Mouse (Mus musculus): ENCODE measurements around the gene Anapc7. TPM values are rescaled to one million over a fixed set of nuclear protein-coding genes. Genes with fewer than 3 reads are reported as not detected.

Gene Anapc7
- polyA plus RNA-seq, 1 experiment from 2014 or later: 27.1 TPM

GRCm38 (mm10) chr5:122391178-122391785 is 30.2 kb upstream of the Anapc7 start:
- no peak overlapping the region; the same call in 1 of the 2 replicates for H3K4me2 ChIP-seq (replicated peaks; ENCODE audit: low read depth, low read length)
- H3K4me1 ChIP-seq (replicated peaks; ENCODE audit: control insufficient read depth, insufficient read depth, low read length): peaks cover 4% of the 10 kb centered on the region; the same call in 1 of the 2 replicates
- ATAC-seq (ENCODE audit: low FRiP score) (peak; percentile 45; the same call in 1 of the 2 replicates), DNase-seq (ENCODE audit: low spot score) (no peak)
- H3K27me3 ChIP-seq (ENCODE audit: control insufficient read depth, insufficient read depth, low read length): no peaks in the 10 kb centered on the region
- H3K9ac ChIP-seq (ENCODE audit: low read depth, low read length): no peak overlapping the region; the same call in 1 of the 2 replicates
- no peak overlapping the region for H3K27ac ChIP-seq (ENCODE audit: low read depth, low read length)
- 52% methylated on average over 15 of the region's 16 CpGs for WGBS
- no peaks in the 10 kb centered on the region for H3K36me3 ChIP-seq (ENCODE audit: control insufficient read depth, insufficient read depth, low read length)
- peak overlapping the region; percentile 83 for H3K4me3 ChIP-seq (ENCODE audit: low read depth, low read length)
- no peaks in the 10 kb centered on the region for H3K9me3 ChIP-seq (ENCODE audit: control insufficient read depth, low read length)

- DNase-seq (ENCODE audit: low spot score): peak; percentile 96
- Histone ChIP-seq H3K27ac (ENCODE audit: low read depth, low read length) (no peak within 1 kb of the TSS), H3K9ac (ENCODE audit: low read depth, low read length) (peak within 1 kb of the TSS; percentile 86), H3K4me1 (replicated peaks; ENCODE audit: control insufficient read depth, insufficient read depth, low read length) (peaks cover 4% of the 10 kb centered on the region; the same call in 1 of the 2 replicates), H3K4me2 (replicated peaks; ENCODE audit: low read depth, low read length) (peak within 1 kb of the TSS; percentile 91), H3K4me3 (ENCODE audit: low read depth, low read length) (peak within 1 kb of the TSS; percentile 83), H3K36me3 (ENCODE audit: control insufficient read depth, insufficient read depth, low read length) (no peaks in the 10 kb centered on the region), H3K27me3 (ENCODE audit: control insufficient read depth, insufficient read depth, low read length) (no peaks in the 10 kb centered on the region), H3K9me3 (ENCODE audit: control insufficient read depth, low read length) (no peaks in the 10 kb centered on the region)
- ATAC-seq (ENCODE audit: low FRiP score): peak; percentile 80
- WGBS: under 1% methylated on average over 39 of the region's 39 CpGs
Observed at GRCm38 (mm10) chr5:122391786-122392180, 29.7 kb upstream of the Anapc7 start, which contains the start of gene Arpc3. Gene Arpc3, plus strand, starts transcription at chr5:122391878.

- Histone ChIP-seq H3K9me3 (ENCODE audit: control insufficient read depth, low read length) (no peaks in the 10 kb centered on the region), H3K27ac (ENCODE audit: low read depth, low read length) (no peak overlapping the region), H3K4me1 (replicated peaks; ENCODE audit: control insufficient read depth, insufficient read depth, low read length) (peaks cover 4% of the 10 kb centered on the region; the same call in 1 of the 2 replicates), H3K9ac (ENCODE audit: low read depth, low read length) (peak overlapping the region; percentile 86), H3K4me2 (replicated peaks; ENCODE audit: low read depth, low read length) (peak overlapping the region; percentile 91), H3K36me3 (ENCODE audit: control insufficient read depth, insufficient read depth, low read length) (no peaks in the 10 kb centered on the region), H3K4me3 (ENCODE audit: low read depth, low read length) (peak overlapping the region; percentile 83), H3K27me3 (ENCODE audit: control insufficient read depth, insufficient read depth, low read length) (no peaks in the 10 kb centered on the region)
- DNase-seq (ENCODE audit: low spot score) (peak; percentile 29), ATAC-seq (ENCODE audit: low FRiP score) (0 out of 2 replicates have a peak, but pooled peaks have one; percentile 43)
- WGBS: 16% methylated on average over 19 of the region's 19 CpGs
Observed at GRCm38 (mm10) chr5:122392227-122393004, 29.1 kb upstream of the Anapc7 start.

GRCm38 (mm10) chr5:122393887-122394286 is 27.6 kb upstream of the Anapc7 start:
- Histone ChIP-seq H3K4me2 (replicated peaks; ENCODE audit: low read depth, low read length) (no peak overlapping the region), H3K4me1 (replicated peaks; ENCODE audit: control insufficient read depth, insufficient read depth, low read length) (peaks cover 4% of the 10 kb centered on the region; the same call in 1 of the 2 replicates), H3K4me3 (ENCODE audit: low read depth, low read length) (no peak overlapping the region), H3K36me3 (ENCODE audit: control insufficient read depth, insufficient read depth, low read length) (no peaks in the 10 kb centered on the region), H3K27ac (ENCODE audit: low read depth, low read length) (no peak overlapping the region), H3K9ac (ENCODE audit: low read depth, low read length) (no peak overlapping the region), H3K27me3 (ENCODE audit: control insufficient read depth, insufficient read depth, low read length) (no peaks in the 10 kb centered on the region), H3K9me3 (ENCODE audit: control insufficient read depth, low read length) (no peaks in the 10 kb centered on the region)
- WGBS: 50% methylated on average over 2 of the region's 2 CpGs
- DNase-seq (ENCODE audit: low spot score) (peak; percentile 85), ATAC-seq (ENCODE audit: low FRiP score) (no peak)

GRCm38 (mm10) chr5:122396791-122397190 is 24.7 kb upstream of the Anapc7 start:
- Histone ChIP-seq H3K27me3 (ENCODE audit: control insufficient read depth, insufficient read depth, low read length) (no peaks in the 10 kb centered on the region), H3K9ac (ENCODE audit: low read depth, low read length) (no peak overlapping the region), H3K9me3 (ENCODE audit: control insufficient read depth, low read length) (no peaks in the 10 kb centered on the region), H3K4me3 (ENCODE audit: low read depth, low read length) (no peak overlapping the region), H3K27ac (ENCODE audit: low read depth, low read length) (no peak overlapping the region), H3K4me1 (replicated peaks; ENCODE audit: control insufficient read depth, insufficient read depth, low read length) (peaks cover 4% of the 10 kb centered on the region; the same call in 1 of the 2 replicates), H3K36me3 (ENCODE audit: control insufficient read depth, insufficient read depth, low read length) (no peaks in the 10 kb centered on the region), H3K4me2 (replicated peaks; ENCODE audit: low read depth, low read length) (no peak overlapping the region)
- ATAC-seq (ENCODE audit: low FRiP score): no peak
- 89% methylated on average over 10 of the region's 10 CpGs for WGBS
- no peak for DNase-seq (ENCODE audit: low spot score)

GRCm38 (mm10) chr5:122397495-122397894 is 24.0 kb upstream of the Anapc7 start:
- Histone ChIP-seq H3K4me2 (replicated peaks; ENCODE audit: low read depth, low read length) (no peak overlapping the region), H3K4me1 (replicated peaks; ENCODE audit: control insufficient read depth, insufficient read depth, low read length) (peaks cover 3% of the 10 kb centered on the region; the same call in 1 of the 2 replicates), H3K27me3 (ENCODE audit: control insufficient read depth, insufficient read depth, low read length) (no peaks in the 10 kb centered on the region), H3K9ac (ENCODE audit: low read depth, low read length) (no peak overlapping the region), H3K9me3 (ENCODE audit: control insufficient read depth, low read length) (no peaks in the 10 kb centered on the region), H3K4me3 (ENCODE audit: low read depth, low read length) (no peak overlapping the region), H3K36me3 (ENCODE audit: control insufficient read depth, insufficient read depth, low read length) (peaks cover 2% of the 10 kb centered on the region; the same call in 1 of the 2 replicates), H3K27ac (ENCODE audit: low read depth, low read length) (no peak overlapping the region)
- DNase-seq (ENCODE audit: low spot score): no peak
- no peak for ATAC-seq (ENCODE audit: low FRiP score)
- 91% methylated on average over 8 of the region's 8 CpGs for WGBS

GRCm38 (mm10) chr5:122399871-122400270 is 21.6 kb upstream of the Anapc7 start:
- H3K9ac ChIP-seq (ENCODE audit: low read depth, low read length): no peak overlapping the region
- ATAC-seq (ENCODE audit: low FRiP score) (no peak), DNase-seq (ENCODE audit: low spot score) (no peak)
- 94% methylated on average over 8 of the region's 8 CpGs for WGBS
- no peaks in the 10 kb centered on the region for H3K9me3 ChIP-seq (ENCODE audit: control insufficient read depth, low read length)
- H3K27me3 ChIP-seq (ENCODE audit: control insufficient read depth, insufficient read depth, low read length): no peaks in the 10 kb centered on the region
- no peak overlapping the region for H3K4me2 ChIP-seq (replicated peaks; ENCODE audit: low read depth, low read length)
- H3K36me3 ChIP-seq (ENCODE audit: control insufficient read depth, insufficient read depth, low read length): peaks cover 6% of the 10 kb centered on the region
- H3K4me3 ChIP-seq (ENCODE audit: low read depth, low read length): no peak overlapping the region
- H3K4me1 ChIP-seq (replicated peaks; ENCODE audit: control insufficient read depth, insufficient read depth, low read length): no peaks in the 10 kb centered on the region
- H3K27ac ChIP-seq (ENCODE audit: low read depth, low read length): no peak overlapping the region

- DNase-seq (ENCODE audit: low spot score) (no peak), ATAC-seq (ENCODE audit: low FRiP score) (no peak)
- no peak overlapping the region for H3K27ac ChIP-seq (ENCODE audit: low read depth, low read length)
- WGBS: 86% methylated on average over 18 of the region's 18 CpGs
- no peak overlapping the region for H3K4me3 ChIP-seq (ENCODE audit: low read depth, low read length)
- no peak overlapping the region for H3K4me2 ChIP-seq (replicated peaks; ENCODE audit: low read depth, low read length)
- H3K9ac ChIP-seq (ENCODE audit: low read depth, low read length): no peak overlapping the region
- H3K4me1 ChIP-seq (replicated peaks; ENCODE audit: control insufficient read depth, insufficient read depth, low read length): no peaks in the 10 kb centered on the region
- H3K27me3 ChIP-seq (ENCODE audit: control insufficient read depth, insufficient read depth, low read length): no peaks in the 10 kb centered on the region
- no peaks in the 10 kb centered on the region for H3K9me3 ChIP-seq (ENCODE audit: control insufficient read depth, low read length)
- peaks cover 6% of the 10 kb centered on the region for H3K36me3 ChIP-seq (ENCODE audit: control insufficient read depth, insufficient read depth, low read length)
Observed at GRCm38 (mm10) chr5:122400628-122401302, 20.7 kb upstream of the Anapc7 start.
